Mouse (Mus musculus) embryo, embryonic 11 days (tissue): ENCODE results near the gene Slitrk2.

ENCODE experiments used
- DNase-seq: peaks from one replicate; pipeline ENCODE4 v3.0.0-alpha.2; 2015

Slitrk2 gene

GRCm38 (mm10) chrX:66648911-66649620 lies at the start of gene Slitrk2:
Gene Slitrk2 (plus strand): TSS chrX:66649318.
- DNase-seq: peak; percentile 43

- no peak for DNase-seq
Observed at GRCm38 (mm10) chrX:66605490-66605889, 43.6 kb upstream of the Slitrk2 start.

GRCm38 (mm10) chrX:66652455-66653144 lies 3.5 kb downstream of the Slitrk2 start:
- peak; percentile 76 for DNase-seq

DNA sequence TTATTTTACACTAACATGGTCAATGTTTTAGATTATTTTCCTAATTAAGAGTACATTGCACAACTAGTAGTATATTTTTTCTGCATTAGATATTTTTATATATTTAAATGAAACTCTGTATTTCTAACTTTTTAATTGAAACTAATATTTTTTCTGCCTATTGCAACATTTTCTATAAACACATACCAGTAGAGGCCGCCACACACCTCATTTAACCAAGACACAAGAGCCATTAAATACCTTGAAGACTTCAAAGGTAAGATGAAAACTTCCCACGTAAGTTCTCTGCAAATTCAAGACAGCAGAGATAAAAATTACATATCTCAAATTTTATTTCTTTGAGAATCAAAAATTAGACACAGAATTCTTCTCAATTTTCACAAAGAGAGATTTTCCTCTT lies 8.2 kb downstream of the Slitrk2 start:
- peak; percentile 28 for DNase-seq

- DNase-seq: no peak
Observed at GRCm38 (mm10) chrX:66676959-66677358, 27.8 kb downstream of the Slitrk2 start.

GRCm38 (mm10) chrX:66678646-66679045 lies 29.5 kb downstream of the Slitrk2 start:
- DNase-seq: no peak
